Mouse (Mus musculus): ENCODE results near the gene Trim26. TPM values are rescaled to one million over a fixed set of nuclear protein-coding genes. Genes with fewer than 3 reads are reported as not detected.

Gene Trim26
- total RNA-seq, 1 experiment from 2014 or later = 77.1 TPM

GRCm38 (mm10) chr17:36900691-36901090 lies 63.8 kb downstream of the Trim26 start:
- DNase-seq = no peak

GRCm38 (mm10) chr17:36903651-36904050 lies 66.7 kb downstream of the Trim26 start:
- no peak for DNase-seq

- DNase-seq = no peak
Observed at GRCm38 (mm10) chr17:36908235-36908634, 71.3 kb downstream of the Trim26 start.

Other genes starting within 250 kb of the Trim26 start
- 0.30 TPM in 1 of 2 replicates, not detected in the other for gene H2-M9, start 194.5 kb upstream of the Trim26 start, total RNA-seq (2021)
- gene H2-M1, start 164.9 kb upstream of the Trim26 start, total RNA-seq (2021) = not detected in 2 replicates
- gene H2-M10.5, start 64.2 kb upstream of the Trim26 start, total RNA-seq (2021) = not detected in 2 replicates
- gene H2-M10.6, start 25.0 kb upstream of the Trim26 start, total RNA-seq (2021) = not detected in 2 replicates
- gene Trim15, start 30.1 kb downstream of the Trim26 start, total RNA-seq (2021) = not detected in 2 replicates
- gene Trim10, start 32.4 kb downstream of the Trim26 start, total RNA-seq (2021) = 0.27 and 0.67 TPM in 2 replicates
- 0.61 TPM in 1 of 2 replicates, not detected in the other for gene Trim40, start 53.0 kb downstream of the Trim26 start, total RNA-seq (2021)
- gene Trim31, start 61.0 kb downstream of the Trim26 start, total RNA-seq (2021) = not detected in 2 replicates
- gene Rnf39, start 105.8 kb downstream of the Trim26 start, total RNA-seq (2021) = 0.85 TPM in 1 of 2 replicates, not detected in the other
- 78.7 and 85.4 TPM in 2 replicates for gene Ppp1r11, start 114.6 kb downstream of the Trim26 start, total RNA-seq (2021)
- 33.8 and 41.3 TPM in 2 replicates for gene Znrd1, start 121.4 kb downstream of the Trim26 start, total RNA-seq (2021)
- 16.5 and 21.2 TPM in 2 replicates for gene Znrd1as, start 121.5 kb downstream of the Trim26 start, total RNA-seq (2021)
- not detected in 2 replicates for gene 2410137M14Rik, start 144.1 kb downstream of the Trim26 start, total RNA-seq (2021)
- not detected in 2 replicates for gene H2-M5, start 152.4 kb downstream of the Trim26 start, total RNA-seq (2021)
- 2.5 and 3.8 TPM in 2 replicates for gene Zfp57, start 164.0 kb downstream of the Trim26 start, total RNA-seq (2021)
- gene Mog, start 186.3 kb downstream of the Trim26 start, total RNA-seq (2021) = not detected in 2 replicates
- 39.6 and 46.0 TPM in 2 replicates for gene Gabbr1, start 208.8 kb downstream of the Trim26 start, total RNA-seq (2021)

All from adrenal gland, postnatal 25 days (tissue).